Mouse (Mus musculus) CD4-positive helper T cell, adult 2 months (primary cell): ENCODE results near the gene Sorbs2.
"Not testable (repeated sequence)": the region's sequence is repeated elsewhere in the genome, so short reads cannot be mapped to it uniquely, and the experiment has no call there.

Source experiments
- DNase-seq: peaks from one replicate; pipeline ENCODE4 v3.0.0-alpha.2; 2012; ENCODE audit warnings: low read depth, missing footprints, low spot score

Sorbs2 gene

GRCm38 (mm10) chr8:45833896-45834295 is 326.3 kb downstream of the Sorbs2 start:
- DNase-seq: no peak

- DNase-seq: no peak
Measured at GRCm38 (mm10) chr8:45843306-45843705, 335.7 kb downstream of the Sorbs2 start.

GRCm38 (mm10) chr8:45844097-45844885 is 336.7 kb downstream of the Sorbs2 start:
- DNase-seq: no peak

GRCm38 (mm10) chr8:45844911-45845481 is 337.4 kb downstream of the Sorbs2 start:
- DNase-seq: no peak

- DNase-seq: no peak
Measured at GRCm38 (mm10) chr8:45845906-45846305, 338.3 kb downstream of the Sorbs2 start.

- no peak for DNase-seq
Measured at GRCm38 (mm10) chr8:45855118-45855517, 347.5 kb downstream of the Sorbs2 start.

GRCm38 (mm10) chr8:45857734-45858133 is 350.1 kb downstream of the Sorbs2 start:
- DNase-seq: no peak

GRCm38 (mm10) chr8:45858391-45858790 is 350.8 kb downstream of the Sorbs2 start:
- no peak for DNase-seq

GRCm38 (mm10) chr8:45871587-45871986 is 364.0 kb downstream of the Sorbs2 start:
- DNase-seq: not testable (repeated sequence)

- DNase-seq: no peak
Measured at GRCm38 (mm10) chr8:45872077-45872476, 364.5 kb downstream of the Sorbs2 start.

GRCm38 (mm10) chr8:45874945-45875626 is 367.5 kb downstream of the Sorbs2 start:
- DNase-seq: no peak

- no peak for DNase-seq
Measured at GRCm38 (mm10) chr8:45876397-45876796, 368.8 kb downstream of the Sorbs2 start.
